Mouse (Mus musculus) cerebral cortex, adult 2 months (tissue): ENCODE measurements around the gene Lrtm2.

Experiments
- WGBS: fragments of 180-500 bp; shearing (Covaris S2); methylation state at CpG from one replicate; pipeline ENCODE4 v1.1.7; 2018; 5-methylcytosine and 5-hydroxymethylcytosine counted together

The Lrtm2 gene

DNA sequence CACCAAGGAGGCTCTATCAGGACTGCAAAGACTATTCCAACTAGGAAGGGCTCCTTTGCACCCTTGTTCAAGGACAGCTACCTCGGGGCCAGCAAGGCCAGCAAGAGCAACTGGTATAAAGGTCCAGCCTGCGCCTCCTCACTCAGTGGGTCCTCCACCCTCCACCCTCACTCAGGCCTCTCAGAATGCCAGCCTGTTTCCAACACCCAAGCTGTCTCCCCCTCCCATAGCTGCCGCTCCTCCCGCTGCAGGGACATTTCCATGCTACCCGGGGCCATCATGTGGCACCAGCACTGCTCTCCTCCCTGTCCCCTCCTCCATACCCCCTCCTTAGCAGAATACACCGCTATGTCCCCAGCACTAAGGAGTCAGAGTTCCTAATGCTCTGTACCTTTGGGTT, 630 bp downstream of the Lrtm2 start:
- WGBS: 5% methylated on average over 6 of the region's 6 CpGs

DNA sequence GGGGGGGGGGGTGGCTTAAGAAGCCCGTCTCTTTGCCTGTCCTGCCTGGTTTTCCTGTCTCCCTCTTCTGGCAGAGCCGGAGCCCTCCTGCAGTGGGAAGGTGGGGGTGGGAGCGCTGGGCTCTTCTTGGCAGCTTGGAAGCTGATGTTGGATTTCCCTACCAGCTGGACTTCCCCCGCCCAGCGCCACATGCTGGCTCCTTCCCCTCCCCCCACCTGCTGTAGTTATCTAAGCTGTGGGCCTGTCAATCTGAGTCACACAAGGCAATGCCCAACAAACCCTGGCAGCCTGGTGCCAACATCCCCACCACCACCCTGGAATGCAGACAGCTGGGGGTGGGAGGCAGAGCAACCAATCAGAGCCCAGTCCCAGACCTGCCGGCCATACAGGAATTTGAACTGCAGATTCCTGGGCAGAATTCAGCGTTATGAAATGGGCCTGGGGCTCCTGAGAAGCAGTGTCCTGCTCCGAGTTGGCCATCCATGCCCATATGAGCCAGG, 1.3 kb downstream of the Lrtm2 start:
- under 1% methylated on average over 8 of the region's 8 CpGs for WGBS

DNA sequence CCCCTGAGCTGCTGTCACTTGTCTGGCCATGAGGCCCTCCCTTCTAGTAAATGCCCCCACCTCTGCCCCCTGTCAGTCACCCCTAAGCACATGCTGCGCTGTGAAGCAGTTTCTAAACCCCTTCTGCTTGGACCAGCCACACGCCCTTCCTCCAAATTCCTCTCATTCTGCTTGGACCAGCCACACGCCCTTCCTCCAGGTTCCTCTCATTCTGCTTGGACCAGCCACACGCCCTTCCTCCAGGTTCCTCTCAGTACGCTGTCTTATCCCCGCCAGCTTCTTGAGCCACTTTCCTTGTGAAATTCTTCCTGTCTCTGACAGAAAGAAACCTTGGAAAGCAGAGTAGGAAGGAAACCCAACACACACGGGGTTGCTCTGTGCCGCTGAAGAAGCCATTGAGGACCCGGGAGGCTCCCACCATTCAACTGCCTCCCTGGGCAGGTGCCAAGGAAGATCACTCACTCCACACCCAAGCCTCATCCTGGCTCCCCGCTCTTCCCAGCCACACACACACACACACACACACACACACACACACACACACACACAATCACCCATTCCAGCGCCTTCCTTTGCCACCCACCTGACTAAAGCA, 1.9 kb downstream of the Lrtm2 start:
- WGBS: 9% methylated on average over 11 of the region's 11 CpGs

DNA sequence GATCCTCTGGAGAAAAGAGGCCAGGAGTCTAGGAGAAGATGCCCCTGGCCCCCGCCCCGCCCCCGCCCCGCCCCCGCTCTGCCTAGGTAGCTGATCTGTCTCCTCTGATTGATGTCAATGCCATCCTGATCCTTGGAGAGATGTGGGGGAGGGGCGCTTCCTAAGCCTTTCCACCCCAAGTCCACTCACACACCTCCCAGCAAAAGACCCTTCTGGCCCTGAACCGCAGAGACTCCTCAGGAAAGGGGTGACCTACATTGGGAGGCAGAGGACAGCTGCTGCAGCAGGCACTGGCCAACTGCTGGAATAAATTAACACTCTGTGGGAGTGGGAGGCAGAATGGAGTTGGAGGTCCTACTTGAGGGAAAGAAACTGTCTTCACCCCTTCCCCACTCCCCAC, 4.0 kb downstream of the Lrtm2 start:
- 56% methylated on average over 7 of the region's 7 CpGs for WGBS

DNA sequence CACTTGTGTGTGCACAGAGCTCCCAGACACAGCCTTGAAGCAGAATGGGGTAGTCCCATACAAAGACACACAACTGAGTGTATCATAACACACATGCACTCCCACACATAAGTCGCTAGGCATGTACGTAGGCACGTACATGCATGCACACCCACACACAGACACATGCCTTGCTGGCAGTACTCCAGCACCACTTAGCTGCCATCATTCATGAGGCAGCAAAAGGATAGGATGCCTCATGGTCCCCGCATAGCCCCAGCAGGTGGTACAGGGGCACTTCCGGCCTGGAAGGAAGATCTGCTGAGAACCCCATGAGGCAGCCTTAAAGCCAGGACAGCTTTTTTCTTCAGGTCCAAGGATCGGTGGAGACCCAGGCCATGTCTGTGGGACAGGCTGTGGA, 4.6 kb downstream of the Lrtm2 start:
- 43% methylated on average over 6 of the region's 6 CpGs for WGBS

DNA sequence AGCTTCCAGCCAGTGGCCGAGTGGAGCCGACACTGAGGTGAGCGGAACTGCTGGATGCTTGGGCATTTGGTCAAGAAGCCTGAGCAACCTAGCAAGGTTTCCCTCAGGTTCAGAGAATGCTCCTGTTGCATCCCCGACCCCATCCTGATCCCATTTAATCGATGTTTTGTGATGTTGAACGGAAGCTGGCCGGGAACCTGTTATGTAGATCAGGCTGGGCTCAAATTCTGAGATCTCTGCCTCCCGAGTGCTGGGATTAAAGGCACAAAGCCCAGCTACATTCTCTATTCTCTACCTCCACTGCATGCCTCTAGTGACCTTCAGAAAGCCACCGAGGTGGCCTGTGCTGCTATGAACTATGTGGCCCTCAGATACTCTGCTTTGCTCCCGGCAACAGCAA, 5.8 kb downstream of the Lrtm2 start:
- WGBS: 64% methylated on average over 10 of the region's 10 CpGs

DNA sequence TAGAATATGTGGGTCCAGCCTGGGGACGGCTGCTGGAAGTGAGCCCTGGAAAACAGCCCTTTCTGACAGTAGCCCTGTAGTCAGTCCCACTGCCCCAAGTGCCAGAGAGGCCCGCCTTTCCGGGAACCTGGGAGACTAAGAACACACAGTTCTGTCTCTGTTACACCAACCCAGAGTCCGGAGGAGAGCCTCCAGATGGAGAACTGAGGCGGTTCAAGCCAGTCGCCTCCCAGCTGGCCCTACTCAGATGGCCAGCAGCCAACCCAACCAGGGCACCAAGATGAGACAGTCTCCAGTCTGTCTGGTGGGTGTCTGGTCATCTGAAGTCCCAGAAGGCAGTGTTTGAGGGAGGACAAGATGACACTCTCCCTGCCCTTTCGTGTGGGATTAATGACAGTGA, 8.8 kb downstream of the Lrtm2 start:
- 52% methylated on average over 7 of the region's 7 CpGs for WGBS

DNA sequence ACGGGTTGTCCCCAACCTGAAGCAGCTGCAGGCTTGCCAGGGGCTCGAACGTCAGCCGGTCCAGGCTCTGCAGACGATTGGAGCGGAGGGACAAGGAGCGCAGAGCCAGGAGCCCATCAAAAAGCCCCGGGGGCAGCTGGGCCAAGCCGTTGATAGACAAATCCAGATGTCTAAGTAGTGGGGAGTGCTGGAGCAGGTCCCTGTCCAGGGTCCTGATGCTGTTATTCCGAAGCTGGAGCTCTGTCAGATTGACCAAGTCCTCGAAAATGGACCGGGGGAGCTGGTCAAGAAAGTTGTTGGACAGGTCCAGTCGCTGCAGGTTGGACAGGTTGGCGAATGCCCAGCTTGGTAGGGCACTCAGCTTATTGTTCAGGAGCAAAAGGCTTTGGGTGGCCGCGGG, 10.1 kb downstream of the Lrtm2 start:
- WGBS: 65% methylated on average over 16 of the region's 16 CpGs

DNA sequence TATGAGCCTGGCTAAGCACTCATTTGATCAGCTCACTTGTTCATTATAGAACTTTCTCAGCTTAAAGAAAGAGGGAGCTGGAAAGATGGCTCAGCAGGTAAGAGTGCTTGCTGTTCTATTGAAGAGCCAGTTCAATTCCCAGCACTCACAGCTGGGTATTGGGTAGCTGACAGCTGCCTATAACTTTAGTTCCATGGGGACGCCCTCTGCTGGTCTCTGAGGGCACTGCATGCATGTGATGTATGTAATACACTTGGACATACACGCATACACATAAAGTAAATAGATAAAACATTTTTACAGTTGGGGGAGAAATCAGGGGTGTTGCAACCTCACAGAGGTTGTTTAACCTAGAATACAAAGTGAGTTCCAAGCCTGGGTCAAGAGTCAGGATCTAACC, 11.2 kb downstream of the Lrtm2 start:
- WGBS: 77% methylated on average over 2 of the region's 2 CpGs

DNA sequence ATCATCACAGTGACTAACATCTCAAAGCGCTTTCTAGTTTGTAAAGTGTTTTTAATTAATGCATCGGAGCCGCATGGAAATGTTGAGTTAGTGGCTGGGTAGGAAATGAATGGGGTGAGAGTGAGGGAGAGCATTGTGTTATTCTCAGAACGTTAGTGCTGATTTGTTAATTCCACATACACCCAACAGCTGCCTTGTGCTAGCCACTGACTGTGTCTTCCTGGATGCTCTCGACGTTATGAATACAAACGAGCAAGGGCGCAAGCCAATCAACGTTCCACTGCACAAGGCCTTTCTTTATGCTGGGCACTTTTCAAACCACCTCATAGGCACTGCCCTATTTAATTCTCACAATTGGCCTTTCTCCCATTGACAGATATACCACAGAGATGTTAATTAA, 11.8 kb downstream of the Lrtm2 start:
- 36% methylated on average over 9 of the region's 9 CpGs for WGBS

DNA sequence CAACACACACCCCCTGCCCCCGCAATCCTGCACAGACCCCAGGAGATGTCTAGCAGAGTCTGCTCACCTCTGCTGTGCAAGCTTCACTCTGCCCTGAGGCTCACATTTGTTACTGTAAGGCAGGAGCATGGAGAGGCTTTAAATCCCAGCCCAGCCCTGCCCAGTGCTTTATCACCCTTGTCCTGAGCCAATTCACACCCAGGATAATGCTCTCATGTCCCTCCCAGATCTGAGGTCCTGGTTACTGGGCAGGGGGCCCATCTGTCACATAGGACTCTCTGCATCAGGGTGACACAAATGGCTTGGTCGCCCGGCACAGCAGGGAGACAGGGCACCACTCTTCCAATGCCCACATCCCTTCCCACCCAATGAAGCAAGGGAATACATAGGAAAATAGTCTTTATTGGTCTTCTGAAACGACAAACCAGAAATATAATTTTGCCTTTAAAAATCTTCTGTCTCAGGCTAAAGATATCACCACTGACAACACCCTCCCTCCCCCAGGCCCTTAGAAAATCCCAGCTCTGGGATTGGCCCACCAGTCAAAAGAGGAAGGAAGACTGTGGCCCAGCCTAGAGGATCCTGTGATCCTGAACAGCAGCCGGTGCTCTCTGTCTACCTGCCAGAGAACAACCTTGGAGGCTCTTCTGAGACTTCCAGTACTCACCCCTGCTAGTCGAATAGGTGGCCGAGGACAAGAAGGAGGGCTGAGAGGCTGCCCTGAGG, 15.7 kb downstream of the Lrtm2 start:
- WGBS: 35% methylated on average over 7 of the region's 7 CpGs

DNA sequence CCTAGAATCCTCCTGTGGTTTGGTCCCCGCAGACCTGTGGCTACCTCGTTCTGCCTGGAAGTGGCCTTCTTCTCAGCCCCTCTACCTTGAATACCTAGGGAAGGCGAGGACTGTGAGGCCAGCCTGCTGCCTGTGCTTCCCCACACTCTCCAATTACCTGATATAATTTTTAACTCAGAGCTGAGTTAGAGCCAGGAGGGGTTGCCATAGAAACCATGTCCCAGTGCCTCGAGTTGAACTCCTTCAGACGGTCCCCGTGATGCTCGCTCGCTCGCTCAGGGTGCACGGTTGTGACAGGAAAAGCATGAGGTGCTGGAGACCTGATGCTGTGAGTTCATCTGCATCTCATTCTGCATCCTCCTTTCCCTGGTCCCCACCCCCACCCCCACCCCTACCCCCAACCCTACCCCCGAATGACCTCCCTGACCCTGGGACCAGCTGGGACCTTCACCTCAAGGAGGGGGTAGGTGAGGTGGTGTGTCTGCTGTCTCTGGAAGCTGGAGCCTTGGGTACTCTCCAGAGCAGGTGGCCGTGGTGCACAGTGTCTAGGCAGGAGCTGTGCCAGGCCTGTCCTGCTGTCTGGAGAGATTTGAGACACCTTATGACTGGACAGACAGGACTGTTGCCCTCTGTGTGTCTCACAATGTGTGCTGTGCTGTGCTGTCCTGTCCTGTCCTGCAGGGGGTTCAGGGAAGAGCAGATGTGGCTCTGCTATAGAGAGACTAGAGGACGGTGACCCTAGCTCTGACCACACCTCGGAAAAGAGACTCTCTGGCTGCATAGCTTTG, 16.8 kb downstream of the Lrtm2 start:
- 51% methylated on average over 14 of the region's 14 CpGs for WGBS

DNA sequence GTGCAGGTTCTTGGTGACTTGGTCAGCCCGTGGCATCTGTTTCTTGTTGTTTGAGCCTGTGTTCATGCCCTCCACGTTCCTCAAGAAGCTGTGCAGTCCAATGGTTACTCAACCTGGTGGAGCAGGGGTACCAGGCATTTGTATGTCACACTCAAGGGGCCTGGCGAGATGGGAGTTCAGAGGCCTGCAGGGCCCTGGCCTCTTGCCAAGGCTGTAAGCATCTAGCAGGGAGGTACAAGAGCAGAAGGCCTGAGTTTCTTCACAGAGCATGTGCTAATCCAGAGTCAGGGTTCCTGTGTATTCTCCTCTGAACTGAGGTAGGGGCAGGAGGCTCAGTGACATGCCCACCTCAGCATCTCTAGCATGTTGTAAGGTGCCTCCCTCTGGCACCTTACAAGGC, 17.5 kb downstream of the Lrtm2 start:
- WGBS: 71% methylated on average over 3 of the region's 3 CpGs

DNA sequence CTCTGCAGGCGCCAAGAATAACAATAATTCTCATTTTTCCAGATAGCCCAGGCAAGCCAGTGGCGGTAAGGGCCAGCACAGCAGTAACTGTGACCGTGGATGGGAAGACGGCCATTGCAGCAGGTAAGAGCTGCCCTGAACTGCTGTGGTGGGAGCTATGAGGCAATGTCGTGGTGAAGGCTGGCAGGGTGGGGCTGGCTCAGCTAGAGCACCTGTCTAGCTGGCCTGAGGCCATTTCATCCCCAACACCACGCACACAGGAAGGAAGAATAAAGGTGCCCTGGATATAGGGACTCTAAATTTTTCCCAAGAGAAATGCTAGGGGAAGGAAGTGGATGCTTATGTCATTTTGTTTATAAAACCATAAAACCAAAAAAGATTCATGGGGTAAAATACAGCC, 18.2 kb downstream of the Lrtm2 start:
- 78% methylated on average over 6 of the region's 6 CpGs for WGBS

DNA sequence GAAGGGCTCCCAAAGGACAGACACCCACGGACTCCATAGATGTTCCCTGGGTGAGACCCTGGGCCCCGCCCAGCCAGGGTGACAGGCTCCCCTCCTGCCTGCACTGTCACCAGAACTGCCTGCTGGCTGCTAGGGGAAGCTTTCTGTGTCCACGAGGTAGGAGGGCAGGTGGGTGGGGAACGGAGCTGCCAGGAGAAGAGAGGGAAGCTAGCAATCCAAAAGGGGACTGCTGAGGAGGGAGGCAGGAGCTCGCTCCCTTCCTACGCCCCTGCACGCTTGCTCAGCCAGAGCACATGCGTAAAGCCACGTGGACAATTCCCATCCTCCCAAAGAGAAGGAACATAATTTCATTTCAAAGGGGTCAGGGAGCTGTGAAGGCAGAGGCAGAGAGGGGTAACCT, 20.4 kb downstream of the Lrtm2 start:
- WGBS: 48% methylated on average over 9 of the region's 9 CpGs

DNA sequence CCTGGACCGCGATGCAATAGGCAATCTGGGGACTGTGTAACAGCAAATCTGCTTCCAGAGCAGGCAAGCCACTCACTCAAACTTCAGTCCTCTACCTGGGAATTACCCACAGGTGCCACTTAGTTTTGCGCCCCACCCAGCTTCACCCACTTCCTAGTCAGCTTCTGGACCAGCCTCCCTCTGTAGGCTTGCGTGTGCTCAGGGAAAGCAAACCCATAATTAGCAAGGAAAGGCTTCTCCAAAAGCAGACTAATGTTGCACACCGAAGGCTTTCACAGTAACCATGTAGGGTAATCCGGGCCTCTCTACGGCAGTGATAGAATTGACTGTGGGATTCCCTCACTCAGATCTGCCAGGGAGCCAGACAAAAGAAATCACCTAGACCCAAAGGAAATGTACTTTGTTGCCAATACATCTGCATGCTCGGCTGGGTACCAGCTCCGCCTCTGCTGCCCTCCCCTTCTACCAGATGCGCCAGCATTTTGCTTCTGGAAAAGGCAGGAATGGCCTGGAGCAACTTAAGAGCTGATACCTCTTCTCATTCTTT, 22.6 kb downstream of the Lrtm2 start:
- 43% methylated on average over 10 of the region's 10 CpGs for WGBS

DNA sequence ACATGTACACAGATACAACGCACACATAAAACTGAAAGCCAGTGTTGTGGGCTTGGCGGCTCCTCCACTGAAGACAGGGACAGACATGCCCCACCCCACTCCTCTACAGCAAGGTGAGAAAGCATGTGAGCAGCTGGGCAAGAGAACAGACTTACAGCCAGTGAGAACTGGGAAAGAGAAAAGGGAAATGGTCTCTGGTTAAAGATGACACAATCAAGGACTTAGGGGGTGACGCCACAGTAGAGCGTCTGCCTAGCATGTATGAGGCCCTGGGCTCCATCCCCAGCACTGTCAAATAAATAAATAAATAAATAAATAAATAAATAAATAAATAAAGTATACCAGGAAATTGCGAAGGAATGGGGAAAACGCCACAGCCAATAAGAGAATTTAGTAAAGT, 27.2 kb downstream of the Lrtm2 start:
- 92% methylated on average over 6 of the region's 6 CpGs for WGBS

DNA sequence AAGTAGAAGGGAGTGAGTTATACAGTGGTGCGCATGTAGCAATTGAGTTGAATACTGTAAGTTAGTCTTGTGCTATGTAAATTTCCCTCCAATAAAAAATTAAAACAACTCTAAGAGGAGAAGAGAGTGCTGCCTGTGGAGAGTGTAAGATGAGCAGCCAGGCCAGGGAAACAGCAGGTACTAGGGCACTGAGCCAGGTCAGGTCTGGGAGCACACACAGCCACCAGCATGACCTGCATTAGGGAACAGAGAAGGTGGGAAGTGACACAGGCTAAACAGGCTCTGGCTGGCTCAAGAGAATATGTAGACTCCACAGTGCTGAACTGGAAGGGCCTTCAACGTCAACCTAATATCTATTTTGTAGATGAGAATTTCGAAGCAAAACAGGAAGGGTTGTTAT, 29.3 kb downstream of the Lrtm2 start:
- 89% methylated on average over 3 of the region's 3 CpGs for WGBS

DNA sequence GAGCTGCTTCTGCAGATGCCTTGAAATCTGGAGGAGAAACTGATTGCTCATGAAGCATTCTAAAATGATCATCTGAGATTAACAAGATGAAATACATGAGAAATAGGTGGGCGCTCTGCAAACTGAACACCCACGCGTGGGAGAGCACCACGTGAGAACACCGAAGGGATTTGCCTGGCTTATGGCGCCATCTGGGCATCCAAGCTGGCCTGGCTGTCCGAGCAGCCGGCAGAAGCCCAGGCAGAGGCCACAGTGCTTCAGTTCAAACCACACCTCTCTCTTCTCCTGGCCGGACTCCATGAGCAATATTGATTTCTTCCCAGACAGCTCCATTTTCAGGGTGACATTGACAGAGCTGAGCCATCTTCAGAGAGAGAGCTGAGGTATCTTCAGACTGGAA, 49.8 kb downstream of the Lrtm2 start:
- WGBS: 41% methylated on average over 9 of the region's 9 CpGs

DNA sequence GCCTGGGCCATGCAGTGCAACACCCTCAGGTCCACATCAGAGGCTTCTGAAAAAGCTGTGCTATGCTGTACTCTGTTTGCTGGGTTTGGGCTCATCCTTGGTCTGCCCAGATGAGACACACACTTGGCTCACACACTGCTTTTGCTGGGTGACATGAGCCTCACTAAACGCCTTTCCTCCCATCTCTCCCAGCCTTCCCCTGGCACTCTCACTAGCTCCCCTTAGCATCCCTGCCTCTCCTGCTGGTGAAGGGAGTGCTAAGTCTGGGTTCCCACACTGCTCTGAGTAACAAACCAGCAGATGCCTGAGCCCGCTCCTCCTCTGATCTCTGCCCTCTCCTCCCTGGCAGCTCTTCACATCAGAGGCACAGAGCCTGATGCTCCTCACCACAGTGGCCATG, 53.9 kb downstream of the Lrtm2 start:
- 46% methylated on average over 2 of the region's 2 CpGs for WGBS
